Mouse (Mus musculus) retina, postnatal 1 day (tissue): ENCODE measurements around the gene Igfbp1.

Experiments used
- DNase-seq: peaks from one replicate; pipeline ENCODE4 v3.0.0-alpha.2; 2012

The Igfbp1 gene

DNA sequence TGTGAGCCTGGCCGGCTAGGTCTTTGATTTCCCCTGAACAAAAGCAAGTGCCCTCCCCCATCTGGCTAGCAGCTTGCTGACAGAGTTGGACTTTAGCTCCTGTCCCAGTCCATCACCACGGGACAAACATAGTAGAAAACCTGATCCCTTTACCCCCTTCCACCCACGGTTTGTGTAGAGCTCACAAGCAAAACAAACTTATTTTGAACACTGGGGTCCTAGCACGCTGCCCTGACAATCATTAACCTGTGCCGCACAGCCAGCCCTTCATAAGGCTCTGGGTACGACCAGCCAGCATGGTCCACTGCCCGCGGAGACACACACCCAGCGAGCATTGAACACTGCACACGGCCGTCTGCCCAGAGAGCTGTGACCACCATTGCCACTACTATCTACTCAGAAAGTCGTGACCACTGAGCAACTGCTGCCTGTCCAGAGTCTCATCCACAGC lies at the start of gene Igfbp1:
TSS of gene Igfbp1 (plus strand) at position 292 of the 451 bp plus-strand sequence.
- DNase-seq = no peak

DNA sequence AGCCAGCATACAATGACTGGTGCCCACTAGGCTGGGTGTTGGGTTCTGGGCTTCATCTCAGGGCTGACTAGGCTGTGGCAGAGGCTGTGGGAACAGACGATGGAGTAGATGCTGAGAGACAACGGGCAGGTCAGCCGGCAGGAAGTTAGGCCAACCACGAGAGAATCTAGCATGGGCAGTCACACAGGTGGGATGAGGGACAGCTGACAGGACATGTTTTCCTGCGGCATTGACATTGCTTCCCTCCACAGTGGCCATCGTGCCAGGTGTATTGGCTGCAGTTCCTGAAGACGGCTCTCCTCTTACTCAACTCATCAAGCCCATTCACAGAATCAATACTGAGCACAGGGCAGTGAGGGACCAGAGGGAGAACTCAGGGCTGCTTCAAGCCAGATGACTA lies 49.6 kb upstream of the Igfbp1 start:
- no peak for DNase-seq

DNA sequence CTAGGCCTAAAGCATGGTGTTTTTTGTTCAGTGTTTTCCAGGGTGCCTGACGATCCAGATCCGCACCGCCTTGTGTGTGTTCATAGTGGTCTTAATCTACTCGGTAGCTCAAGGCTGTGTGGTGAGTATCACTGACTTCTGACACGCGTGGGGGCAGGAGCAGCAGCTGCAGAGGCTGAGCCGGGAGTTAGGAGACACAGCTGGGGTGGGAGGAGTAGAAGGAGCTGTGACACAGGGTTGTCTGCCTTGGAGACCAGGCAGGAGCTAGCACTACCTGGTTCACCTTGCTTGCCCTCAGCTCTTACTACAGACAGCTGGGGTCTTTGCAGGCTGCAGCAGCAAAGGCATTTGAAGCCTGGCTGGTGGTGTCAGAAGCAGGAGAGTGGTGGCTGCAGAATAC lies 48.1 kb upstream of the Igfbp1 start:
- DNase-seq = no peak

DNA sequence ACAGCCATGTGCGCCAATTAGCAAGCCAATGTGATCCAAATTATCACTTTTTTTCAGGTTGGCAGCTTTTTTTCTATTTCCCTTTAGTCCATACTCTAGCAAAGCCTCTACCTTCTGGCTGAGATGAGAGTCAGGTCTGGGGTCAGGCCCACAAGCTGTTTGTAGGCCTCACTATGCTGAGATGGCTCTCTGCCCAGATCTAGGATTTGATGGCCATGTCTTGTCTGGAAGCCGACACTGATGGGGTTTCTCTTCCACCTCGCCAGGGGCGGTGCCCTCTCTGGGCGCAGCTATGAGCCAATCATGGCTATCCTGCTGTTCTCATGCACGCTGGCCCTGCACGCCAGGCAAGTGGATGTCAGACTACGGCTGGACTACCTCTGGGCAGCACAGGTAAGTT lies 47.1 kb upstream of the Igfbp1 start:
- no peak for DNase-seq

DNA sequence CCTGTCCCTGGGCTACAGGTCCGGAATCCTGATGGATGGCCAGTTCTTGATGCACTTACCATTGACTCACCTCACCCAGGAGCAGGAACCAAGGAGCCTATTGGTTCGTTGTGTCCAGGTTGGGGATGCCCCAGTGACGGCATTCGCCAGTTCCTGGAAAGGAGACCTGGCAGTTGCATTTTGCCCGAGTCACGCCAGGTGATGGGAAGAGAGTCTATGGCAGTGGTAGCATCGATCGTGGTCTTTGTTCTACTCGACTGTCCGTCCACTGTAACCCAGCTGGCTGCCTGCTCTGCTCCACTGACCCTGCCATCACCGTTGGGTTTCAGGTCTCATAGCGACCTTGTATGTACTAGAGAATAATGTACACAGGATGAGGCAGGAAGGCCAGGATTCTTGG lies 45.2 kb upstream of the Igfbp1 start:
- no peak for DNase-seq

DNA sequence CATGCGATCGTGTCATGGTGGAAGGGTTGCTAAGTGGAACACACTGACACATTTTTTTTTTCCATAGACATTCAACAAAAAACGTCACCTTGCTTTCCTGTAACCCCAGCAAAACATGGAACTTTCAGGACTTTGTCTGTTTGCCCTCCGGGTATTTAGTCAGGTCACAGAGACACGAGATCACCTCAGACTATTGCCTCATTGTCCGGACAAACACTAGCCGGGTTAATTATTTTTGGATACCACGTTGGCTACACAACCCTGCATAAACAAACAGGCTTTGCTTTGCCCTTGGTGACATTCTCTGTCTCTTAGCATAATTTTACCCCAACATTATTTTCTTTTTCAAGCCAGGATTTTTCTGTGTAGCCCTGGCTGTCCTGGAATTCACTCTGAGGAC lies 44.5 kb upstream of the Igfbp1 start:
- no peak for DNase-seq

DNA sequence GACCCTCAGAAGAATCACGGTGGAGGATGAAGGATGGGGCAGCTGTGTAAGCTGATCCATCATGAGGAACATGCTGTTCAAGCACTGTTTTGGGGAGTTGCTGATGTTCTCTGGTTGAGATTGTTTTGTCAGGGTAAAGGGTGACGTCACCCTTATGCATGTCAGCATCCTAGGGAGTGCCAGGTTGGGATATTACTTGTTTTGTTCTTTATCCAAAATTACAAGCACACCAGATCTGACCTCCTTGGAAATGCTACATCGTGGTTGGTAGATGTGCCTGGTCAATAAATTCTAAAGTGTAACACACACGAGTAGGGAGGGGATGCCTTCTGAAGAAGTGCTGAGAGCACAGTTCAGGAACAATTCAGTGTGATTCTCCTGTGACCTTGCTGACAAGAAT lies 41.2 kb upstream of the Igfbp1 start:
- DNase-seq = no peak

DNA sequence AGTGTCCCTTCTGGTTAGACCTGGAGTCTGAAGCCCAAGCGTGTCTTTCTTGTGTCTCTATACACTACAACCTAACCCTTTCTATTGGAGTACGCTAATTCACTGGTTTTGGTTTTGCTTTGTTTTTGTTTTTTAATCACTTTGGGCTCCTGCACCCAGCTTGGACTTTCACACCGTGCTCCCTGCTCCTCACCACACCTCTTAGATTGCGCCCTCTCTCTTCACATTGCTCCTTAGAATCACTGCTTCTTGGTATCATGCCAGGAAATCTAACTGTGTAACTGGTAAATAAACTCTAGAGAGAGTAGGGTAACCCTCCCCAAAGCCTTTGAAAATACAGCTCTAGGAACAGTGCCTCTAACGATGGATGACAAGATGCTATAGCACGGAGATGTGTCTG lies 39.4 kb upstream of the Igfbp1 start:
- no peak for DNase-seq

DNA sequence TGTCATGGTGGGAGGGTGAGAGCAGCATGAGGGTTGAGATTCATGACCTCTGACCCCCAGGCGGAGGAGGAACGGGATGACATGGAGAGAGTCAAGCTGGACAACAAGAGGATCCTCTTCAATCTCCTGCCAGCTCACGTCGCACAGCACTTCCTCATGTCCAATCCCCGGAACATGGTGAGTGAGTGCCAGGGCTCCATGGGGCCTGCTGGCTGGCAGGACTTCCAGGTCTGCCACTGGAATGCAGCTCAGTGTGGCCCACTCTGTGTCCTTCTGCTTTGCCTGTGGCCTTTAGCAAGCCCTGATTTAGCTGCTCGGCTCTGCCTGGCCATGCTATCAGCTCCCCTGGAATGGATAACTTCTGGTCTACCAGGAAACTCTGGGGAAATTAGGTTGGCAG lies 37.4 kb upstream of the Igfbp1 start:
- no peak for DNase-seq

DNA sequence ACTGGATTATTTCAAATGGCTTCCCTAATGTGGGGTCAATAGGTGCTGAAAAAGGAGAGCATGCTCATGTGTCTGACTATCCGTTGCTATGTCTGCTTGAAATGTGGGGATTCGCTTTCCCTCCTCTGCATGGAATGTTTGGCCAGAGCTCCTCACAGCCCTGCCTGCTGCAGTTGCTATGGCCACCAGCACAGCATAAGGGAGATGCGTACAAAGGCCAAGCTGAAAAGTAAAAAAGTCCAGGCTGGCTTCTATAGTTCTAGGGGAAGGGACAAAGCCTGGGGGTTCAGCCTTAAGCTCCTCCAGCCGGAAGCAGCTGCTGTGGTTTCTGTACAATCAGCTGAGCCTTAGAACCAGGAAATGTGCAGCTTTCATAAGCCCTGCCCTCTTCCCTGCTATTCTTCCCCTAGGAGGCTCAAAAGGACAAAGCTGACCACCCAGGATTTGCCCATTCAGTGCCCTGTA lies 36.9 kb upstream of the Igfbp1 start:
- DNase-seq = no peak

DNA sequence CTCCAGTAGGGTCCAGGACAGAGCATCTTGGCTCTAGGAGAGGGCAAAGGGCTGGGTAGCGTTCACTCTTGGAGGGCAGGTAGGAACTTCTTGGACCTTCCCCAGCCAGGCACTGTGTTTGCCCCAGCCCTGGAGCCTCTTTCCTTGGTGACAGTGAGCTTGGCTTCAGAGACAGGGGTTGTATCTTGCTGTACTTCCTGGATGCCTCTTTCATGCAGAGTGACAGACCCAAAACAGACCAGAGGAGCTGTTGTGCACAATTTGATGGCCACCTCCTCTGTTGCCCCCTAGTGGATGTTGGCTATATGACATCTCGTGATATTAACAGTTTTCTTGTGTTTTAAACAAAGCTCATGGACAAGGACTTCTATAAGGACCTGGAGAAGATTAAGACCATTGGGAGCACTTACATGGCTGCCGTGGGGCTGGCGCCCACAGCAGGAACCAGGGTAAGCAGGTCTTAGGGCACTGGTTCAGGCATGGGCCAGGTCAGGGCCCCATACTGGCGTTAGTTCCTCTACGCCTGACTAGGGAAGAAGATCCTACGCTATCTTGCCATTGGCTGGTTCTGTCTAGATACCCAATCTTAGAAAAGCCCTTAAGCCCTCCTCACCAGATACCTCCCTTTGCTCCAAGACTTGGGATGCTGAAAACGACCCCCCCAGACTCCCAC lies 35.9 kb upstream of the Igfbp1 start:
- DNase-seq = peak; percentile 69

DNA sequence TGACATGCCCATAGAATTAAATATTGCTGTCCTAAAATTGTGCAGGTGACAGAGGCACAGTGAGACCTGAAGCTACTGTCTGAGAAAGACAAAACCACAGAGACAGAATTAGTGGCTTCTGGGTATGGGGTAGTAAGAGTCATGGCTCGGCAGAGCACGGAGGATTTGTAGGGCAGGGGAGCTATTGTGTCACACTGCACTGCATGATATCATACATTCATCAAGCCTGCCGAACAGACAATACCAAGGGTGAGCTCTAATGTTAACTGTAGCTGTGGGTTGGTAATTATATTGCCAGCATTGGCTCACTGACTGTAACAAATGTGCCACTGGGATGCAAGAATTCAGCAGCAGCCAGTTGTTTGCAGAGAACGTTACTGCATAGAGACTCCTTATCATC lies 33.2 kb upstream of the Igfbp1 start:
- DNase-seq = peak; percentile 25

DNA sequence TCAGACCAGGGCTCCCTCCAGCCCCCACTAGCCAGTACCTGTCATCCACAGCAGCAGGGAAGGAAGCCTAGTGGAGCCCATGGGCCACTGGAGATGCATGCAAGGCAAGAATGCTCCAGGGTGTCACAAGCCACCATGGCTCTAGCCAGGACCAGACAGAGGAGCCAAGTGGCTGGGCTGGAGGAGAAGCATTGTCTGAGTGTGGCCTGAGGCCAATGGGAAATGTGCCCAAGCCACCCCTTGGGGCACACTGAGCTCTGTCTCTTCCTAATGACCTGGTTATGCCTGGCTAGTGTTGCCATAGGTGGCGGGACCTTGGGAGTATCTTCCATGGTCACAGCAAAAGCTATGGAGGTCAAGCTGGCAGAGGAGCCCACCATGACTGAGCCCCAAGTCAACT lies 27.9 kb upstream of the Igfbp1 start:
- DNase-seq = no peak

DNA sequence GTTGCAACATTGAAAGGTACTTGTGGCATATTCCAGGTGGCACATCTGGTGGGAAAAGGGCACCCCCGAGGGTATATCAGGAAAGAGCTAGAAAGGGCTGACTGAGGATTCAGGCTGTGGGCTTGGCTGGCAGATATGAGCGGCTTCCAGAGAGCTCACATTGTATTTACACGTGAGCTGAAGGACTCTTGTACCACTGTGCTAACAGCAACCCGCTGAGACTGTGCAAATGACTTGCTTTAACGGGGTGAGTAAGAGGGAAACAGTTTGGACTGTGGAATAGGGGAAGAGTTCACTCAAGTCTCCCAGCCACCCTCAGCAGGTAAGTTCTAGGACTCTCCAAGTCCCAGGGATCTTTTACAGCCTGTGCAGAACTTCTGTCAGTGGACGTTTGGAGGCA lies 23.9 kb upstream of the Igfbp1 start:
- DNase-seq = no peak

DNA sequence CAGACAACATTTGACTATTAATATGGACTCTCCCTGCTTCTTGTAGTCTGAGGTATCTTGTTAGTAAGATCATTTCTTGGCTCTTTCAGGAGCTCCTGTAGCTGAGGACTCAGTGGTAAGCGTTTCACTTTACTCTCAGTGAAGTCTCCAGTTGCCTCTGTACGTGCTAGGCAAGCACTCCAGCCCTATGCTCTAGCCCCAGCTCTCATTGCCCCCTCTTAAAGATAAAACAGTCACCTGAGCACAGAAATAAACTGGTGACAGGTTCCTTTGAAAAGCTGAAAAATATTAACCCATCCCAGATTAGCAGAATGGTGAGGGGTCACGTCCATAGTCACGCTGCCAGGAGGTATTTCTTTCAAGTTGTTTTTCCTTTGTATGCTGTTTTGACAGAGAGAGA lies 18.9 kb upstream of the Igfbp1 start:
- no peak for DNase-seq

DNA sequence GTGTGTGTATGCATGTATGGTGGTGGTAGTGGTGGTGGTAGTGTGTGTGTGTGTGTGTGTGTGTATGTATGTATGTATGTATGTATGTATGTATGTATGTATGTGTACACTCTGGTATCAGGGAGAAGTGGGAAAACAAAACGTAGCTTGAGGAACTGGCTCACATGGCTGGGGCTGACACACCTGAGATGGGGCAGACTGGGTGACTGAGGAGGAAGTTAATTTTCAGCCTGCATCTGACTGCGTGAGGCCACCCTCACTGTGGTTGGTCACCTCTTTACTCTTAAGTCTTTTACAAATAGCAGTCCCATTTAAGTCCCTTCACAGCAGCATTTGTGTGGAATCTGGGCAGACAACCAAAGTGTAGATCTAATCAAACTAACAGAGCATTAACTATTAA lies 18.3 kb upstream of the Igfbp1 start:
- no peak for DNase-seq

DNA sequence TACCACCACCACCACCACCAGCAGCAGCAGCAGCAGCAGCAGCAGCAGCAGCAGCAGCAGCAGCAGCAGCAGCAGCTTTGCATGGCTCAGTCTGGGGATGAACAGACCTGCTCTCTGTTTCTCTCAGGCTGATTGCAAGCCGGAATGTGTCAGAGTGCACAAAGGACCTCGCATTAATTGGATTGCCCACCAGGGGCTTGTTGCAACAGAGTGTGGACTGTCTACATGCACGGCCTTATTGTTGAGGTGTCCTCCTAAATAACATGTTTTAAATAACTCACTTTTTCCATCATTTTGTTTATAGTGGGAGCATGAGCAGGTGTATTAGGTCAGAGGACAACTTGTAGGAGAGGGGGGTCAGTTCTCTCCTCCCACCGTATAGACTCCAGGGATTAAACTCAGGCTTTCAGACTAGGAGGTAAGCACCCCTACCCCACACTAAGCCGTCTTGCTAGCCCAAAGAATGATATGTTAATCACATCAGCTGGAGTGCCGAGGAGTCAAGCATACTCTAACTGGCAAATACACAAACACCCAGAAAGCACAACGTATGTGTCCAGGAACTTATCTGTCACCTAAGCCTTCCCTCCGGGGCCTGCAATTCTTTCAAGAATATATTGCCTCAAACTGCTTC lies 15.1 kb upstream of the Igfbp1 start:
- DNase-seq = peak; percentile 72

DNA sequence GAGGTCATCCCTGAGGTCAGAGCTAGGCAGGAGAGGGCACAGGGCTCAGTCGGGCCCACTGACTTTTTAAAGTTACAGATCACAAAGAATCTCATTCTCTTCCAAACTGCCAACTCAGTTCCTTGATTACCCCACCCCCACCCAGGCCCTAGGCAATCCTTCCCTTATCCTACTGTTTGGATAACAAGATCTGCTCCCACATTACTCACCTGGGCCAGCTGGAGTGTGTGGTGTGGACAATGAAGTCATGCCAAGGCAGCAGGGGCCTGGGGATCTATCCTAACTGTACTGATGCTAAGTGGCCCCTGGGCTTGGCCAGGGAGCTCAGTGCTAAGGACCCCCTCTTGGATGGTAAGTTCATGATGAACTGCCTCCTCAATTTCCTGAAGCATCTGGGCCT lies 13.2 kb upstream of the Igfbp1 start:
- DNase-seq = no peak

DNA sequence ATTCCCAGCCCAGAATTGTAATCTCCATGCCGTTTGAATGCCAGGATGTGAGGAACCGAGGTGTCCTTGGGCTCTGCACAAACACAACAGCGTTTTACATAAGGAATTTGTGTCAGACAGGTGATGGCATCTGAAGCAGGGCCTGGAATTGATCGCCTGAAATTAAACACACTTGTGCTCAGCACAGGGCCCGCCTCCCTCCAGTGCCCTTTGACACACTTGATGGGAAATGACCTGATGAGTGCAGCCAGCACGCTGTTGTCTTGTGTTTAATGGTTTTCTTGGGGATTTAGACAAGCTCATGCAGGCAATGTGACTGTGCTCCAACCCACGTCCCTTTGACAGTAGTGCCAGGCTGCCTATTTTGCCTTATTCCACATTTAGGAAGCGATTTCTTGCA lies 10.1 kb upstream of the Igfbp1 start:
- no peak for DNase-seq

DNA sequence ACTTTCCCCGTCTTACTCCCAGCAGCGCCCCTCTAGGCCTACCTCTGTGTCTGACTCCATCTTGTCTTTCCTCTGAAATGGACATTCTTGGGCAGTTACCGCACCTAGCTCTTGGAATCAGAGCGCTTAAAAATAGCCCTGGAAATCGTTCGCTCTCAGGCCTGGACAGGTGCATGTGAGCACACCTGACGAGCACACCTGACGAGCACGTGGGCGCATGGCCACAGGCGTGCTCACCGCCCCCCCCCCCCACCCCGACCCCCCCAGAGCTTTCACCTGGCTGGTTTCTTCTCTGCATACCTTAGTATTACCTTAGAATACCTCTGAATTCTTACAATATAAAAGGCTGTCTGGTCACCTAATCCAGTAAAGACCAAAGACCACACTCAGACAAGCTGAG lies 9.1 kb upstream of the Igfbp1 start, which contains the start of gene Gm11985:
TSS of gene Gm11985 (minus strand) at position 101 of the 400 bp plus-strand sequence.
- DNase-seq = no peak

DNA sequence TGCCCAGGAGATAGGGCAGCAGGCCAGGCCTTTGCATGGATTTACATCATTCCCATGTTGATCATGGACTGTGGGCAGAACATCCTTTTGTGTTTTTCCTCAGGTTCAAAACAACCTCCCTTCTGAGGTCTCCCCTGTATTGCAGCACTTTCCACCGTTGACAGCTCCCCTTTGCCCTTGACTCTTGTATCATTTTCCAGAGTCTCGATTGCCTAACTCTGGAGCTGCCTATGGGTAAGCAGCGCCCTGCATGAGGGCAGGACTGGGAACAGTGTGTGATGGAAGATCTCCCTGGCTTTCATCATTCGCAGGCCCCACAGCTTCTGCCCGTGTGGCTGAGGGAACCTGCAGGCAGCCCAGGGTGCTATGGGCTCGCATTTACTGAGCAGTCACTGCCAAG lies 4.9 kb upstream of the Igfbp1 start:
- no peak for DNase-seq

DNA sequence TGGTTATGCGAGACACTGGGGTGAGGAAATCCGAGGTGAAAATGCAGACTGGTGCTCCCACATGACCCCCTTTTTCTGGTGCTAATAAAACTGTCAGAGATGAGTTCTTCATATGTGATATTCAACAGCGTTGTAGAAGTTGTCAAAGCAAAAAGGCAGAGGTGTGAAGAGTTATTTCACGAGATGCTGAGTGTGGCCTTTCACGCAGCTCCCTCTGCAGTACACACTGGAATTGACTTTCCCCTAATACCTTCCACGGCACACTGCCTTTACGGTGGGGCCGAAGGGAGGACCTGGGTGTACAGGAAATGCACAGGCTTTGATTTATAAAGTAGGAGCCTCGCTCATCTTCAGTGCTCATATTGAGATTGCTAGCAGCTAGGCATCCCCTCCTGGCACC lies 4.4 kb upstream of the Igfbp1 start:
- no peak for DNase-seq

DNA sequence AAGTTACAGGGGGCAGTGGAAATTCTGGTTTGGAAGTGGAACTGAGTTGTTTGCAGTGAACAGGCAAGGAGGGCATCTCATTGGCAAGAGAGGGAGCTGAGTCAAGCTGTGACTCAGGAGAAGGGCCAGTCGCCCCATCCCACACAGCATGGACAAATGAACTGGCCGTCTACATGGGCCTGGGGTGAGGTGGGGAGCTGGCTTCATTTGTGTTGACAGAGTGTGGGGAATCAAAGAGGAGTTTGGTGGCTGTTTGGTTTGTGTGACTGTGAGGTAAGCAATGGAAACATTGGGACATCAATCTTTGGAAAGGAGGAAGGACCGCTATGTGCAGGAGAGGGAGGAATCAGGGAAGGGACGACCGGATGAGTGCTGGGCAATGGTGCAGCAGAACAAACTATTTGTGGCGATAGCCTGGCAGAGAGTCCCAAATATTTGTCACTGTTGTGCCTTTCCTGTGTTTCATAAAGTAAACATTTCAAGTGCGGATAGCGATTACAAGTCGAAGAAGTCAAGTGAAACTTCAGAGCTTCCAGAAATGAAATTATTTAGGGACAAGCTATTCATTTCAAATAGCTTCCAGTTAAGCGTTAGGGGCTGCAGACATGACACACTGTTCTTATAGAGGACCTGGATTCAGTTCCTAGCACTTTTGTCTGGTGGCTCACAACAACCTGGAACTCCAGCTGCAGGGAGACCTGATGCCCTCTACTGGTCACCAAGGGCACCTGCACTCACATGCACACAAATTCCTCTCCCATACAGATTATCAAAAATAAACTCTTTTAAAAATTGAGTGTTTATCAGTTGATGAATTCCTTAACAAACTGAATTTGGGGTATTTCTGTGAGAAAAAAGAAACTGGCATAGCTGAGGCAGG lies 2.9 kb upstream of the Igfbp1 start:
- DNase-seq = no peak

DNA sequence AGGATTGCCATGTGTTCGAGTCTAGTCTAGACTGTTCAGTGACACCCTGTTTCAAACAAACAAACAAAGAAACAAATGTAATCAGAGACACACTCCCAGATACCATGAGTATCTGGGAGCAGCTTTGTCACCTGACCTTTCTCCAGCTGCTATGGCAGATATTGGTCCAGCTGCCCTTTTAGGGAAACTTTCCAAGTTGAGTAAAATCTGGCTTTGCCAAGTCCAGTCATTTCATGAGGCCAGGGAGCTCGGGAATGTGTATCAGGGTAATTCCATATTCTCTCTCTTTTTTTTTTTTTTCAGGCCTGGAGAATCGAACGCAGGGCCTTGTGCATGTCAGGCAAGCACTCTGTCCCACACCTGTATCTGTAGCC lies 2.3 kb upstream of the Igfbp1 start:
- no peak for DNase-seq
